Mouse (Mus musculus): Measurements from ENCODE around the gene Gm3424. TPM values are rescaled to one million over a fixed set of nuclear protein-coding genes. Genes with fewer than 3 reads are reported as not detected.
"Not testable (repeated sequence)": the region's sequence is repeated elsewhere in the genome, so short reads cannot be mapped to it uniquely, and the experiment has no call there.

The Gm3424 gene
- total RNA-seq (2015; ENCODE audit: low replicate concordance) = not detected in 2 replicates
- total RNA-seq (2017; ENCODE audit: low replicate concordance) = not detected in 2 replicates

DNA sequence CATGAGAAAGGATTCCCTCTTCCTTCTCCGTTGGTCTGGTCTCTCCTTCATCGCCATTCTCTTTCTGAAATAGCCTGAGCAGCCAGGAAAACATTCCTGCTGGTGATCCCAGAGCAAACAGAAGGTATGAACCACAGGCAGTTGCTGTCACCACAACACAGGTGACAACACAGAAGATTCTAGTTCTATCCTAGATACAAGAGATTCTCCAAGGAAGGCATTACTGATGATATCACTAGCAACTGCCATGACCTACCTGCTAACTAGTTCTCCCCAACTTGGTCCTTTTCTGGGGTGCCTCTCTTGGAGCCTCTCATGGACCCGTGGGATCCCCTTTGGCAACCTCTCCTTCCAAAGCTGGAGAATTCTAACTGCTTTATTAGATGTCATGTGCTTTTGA, at the start of gene Gm3424:
TSS of gene Gm3424 (minus strand) at position 101 of the 400 bp plus-strand sequence.
- ATAC-seq (replicated peaks; ENCODE audit: low FRiP score, poor library complexity, severe bottlenecking) = not testable (repeated sequence)

DNA sequence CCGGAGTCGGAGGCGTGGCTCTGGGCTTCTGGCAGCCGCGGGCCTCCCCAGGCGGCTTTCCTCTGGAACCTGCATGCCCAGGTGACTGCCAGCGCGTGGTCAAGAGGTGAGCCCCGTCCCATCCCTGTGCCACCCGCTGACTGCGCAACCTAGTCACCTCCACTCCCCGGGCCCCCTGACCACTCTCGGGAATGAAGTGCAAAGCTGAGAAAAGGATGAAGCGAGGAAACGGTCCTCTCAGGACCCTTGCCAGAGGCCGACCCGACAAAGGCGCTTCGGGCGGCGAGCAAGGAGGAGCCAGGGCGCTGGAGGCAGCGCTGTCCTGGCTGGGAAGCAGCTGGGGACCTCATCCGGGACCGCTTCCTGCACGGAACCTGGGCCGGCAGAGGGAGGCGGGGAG, 49.7 kb upstream of the Gm3424 start:
- ATAC-seq (replicated peaks; ENCODE audit: low FRiP score, poor library complexity, severe bottlenecking) = not testable (repeated sequence)

- ATAC-seq (replicated peaks; ENCODE audit: low FRiP score, poor library complexity, severe bottlenecking) = not testable (repeated sequence)
Observed at GRCm38 (mm10) chr14:5879136-5879535, 49.0 kb upstream of the Gm3424 start.

- ATAC-seq (replicated peaks; ENCODE audit: low FRiP score, poor library complexity, severe bottlenecking) = not testable (repeated sequence)
Observed at GRCm38 (mm10) chr14:5855911-5856310, 25.8 kb upstream of the Gm3424 start.

GRCm38 (mm10) chr14:5812699-5813356, 17.3 kb downstream of the Gm3424 start:
- ATAC-seq (replicated peaks; ENCODE audit: low FRiP score, poor library complexity, severe bottlenecking) = not testable (repeated sequence)

DNA sequence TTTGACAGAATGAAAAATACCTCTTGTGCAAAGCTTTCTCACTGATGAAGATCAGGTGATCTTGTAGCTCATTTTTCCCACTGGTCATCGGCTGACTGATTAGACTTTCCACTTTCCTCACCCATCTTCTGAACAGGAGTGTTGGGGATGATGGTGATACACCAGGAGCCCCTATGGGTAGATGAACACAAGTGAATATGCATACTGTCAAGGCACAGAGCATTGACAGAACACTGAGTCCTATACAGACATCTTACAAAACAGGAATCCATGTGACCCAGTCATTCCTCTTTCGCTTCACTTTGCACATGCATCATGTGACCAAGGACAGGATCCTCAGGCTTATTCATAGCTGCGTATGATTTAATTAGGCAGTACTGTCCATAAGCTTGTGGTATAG, 22.2 kb downstream of the Gm3424 start, which contains the start of gene Gm3383:
TSS of gene Gm3383 (minus strand) at position 101 of the 400 bp plus-strand sequence.
- not testable (repeated sequence) for ATAC-seq (replicated peaks; ENCODE audit: low FRiP score, poor library complexity, severe bottlenecking)

Other genes starting within 250 kb of the Gm3424 start
- not detected in 2 replicates for gene Gm8265, start 197.3 kb downstream of the Gm3424 start, total RNA-seq (2015; ENCODE audit: low replicate concordance)
- gene Gm8265, start 197.3 kb downstream of the Gm3424 start, total RNA-seq (2017; ENCODE audit: low replicate concordance) = not detected in 2 replicates
- gene Gm9603, start 142.9 kb downstream of the Gm3424 start, total RNA-seq (2015; ENCODE audit: low replicate concordance) = not detected in 2 replicates
- gene Gm9603, start 142.9 kb downstream of the Gm3424 start, total RNA-seq (2017; ENCODE audit: low replicate concordance) = not detected in 2 replicates
- gene Gm3373, start 88.8 kb downstream of the Gm3424 start, total RNA-seq (2015; ENCODE audit: low replicate concordance) = not detected in 2 replicates
- not detected in 2 replicates for gene Gm3373, start 88.8 kb downstream of the Gm3424 start, total RNA-seq (2017; ENCODE audit: low replicate concordance)
- gene Gm3383, start 22.3 kb downstream of the Gm3424 start, total RNA-seq (2015; ENCODE audit: low replicate concordance) = not detected in 2 replicates
- gene Gm3383, start 22.3 kb downstream of the Gm3424 start, total RNA-seq (2017; ENCODE audit: low replicate concordance) = not detected in 2 replicates
- not detected in 2 replicates for gene Gm8237, start 50.1 kb upstream of the Gm3424 start, total RNA-seq (2015; ENCODE audit: low replicate concordance)
- gene Gm8237, start 50.1 kb upstream of the Gm3424 start, total RNA-seq (2017; ENCODE audit: low replicate concordance) = not detected in 2 replicates
- not detected in 2 replicates for gene Gm3248, start 131.4 kb upstream of the Gm3424 start, total RNA-seq (2015; ENCODE audit: low replicate concordance)
- not detected in 2 replicates for gene Gm3248, start 131.4 kb upstream of the Gm3424 start, total RNA-seq (2017; ENCODE audit: low replicate concordance)
- not detected in 2 replicates for gene Gm3453, start 148.8 kb upstream of the Gm3424 start, total RNA-seq (2015; ENCODE audit: low replicate concordance)
- not detected in 2 replicates for gene Gm3453, start 148.8 kb upstream of the Gm3424 start, total RNA-seq (2017; ENCODE audit: low replicate concordance)
- gene Gm6337, start 227.9 kb upstream of the Gm3424 start, total RNA-seq (2015; ENCODE audit: low replicate concordance) = not detected in 2 replicates
- not detected in 2 replicates for gene Gm6337, start 227.9 kb upstream of the Gm3424 start, total RNA-seq (2017; ENCODE audit: low replicate concordance)